Mouse (Mus musculus) layer of hippocampus, adult 6 months (tissue): ENCODE measurements around the gene Gpr26. TPM values are rescaled to one million over a fixed set of nuclear protein-coding genes. Genes with fewer than 3 reads are reported as not detected.

Experiments
- long read RNA-seq, 2 experiments: library from polyadenylated mRNA; unstranded; transcript quantifications; one replicate each; pipeline ENCODE4 v2.0.0; 2019 to 2020
- polyA plus RNA-seq: library from polyadenylated mRNA; unstranded; fragments of <200 nt; fragmentation: Nextera tagmentation; gene quantifications from 2 replicates; pipeline ENCODE4 v1.2.3, GENCODE M21; 2021

The Gpr26 gene
- polyA plus RNA-seq = 6.6 and 6.9 TPM in 2 replicates
- long read RNA-seq, experiment 1, full-length matches to known transcripts = 19 of 34 reads
- long read RNA-seq, experiment 1, partial matches to known transcripts = 5 of 34 reads
- long read RNA-seq, experiment 1, other reads (novel, unspliced or antisense) = 10 of 34 reads
- long read RNA-seq, experiment 2, full-length matches to known transcripts = 52 of 64 reads
- long read RNA-seq, experiment 2, partial matches to known transcripts = 0 of 64 reads
- long read RNA-seq, experiment 2, other reads (novel, unspliced or antisense) = 12 of 64 reads

DNA sequence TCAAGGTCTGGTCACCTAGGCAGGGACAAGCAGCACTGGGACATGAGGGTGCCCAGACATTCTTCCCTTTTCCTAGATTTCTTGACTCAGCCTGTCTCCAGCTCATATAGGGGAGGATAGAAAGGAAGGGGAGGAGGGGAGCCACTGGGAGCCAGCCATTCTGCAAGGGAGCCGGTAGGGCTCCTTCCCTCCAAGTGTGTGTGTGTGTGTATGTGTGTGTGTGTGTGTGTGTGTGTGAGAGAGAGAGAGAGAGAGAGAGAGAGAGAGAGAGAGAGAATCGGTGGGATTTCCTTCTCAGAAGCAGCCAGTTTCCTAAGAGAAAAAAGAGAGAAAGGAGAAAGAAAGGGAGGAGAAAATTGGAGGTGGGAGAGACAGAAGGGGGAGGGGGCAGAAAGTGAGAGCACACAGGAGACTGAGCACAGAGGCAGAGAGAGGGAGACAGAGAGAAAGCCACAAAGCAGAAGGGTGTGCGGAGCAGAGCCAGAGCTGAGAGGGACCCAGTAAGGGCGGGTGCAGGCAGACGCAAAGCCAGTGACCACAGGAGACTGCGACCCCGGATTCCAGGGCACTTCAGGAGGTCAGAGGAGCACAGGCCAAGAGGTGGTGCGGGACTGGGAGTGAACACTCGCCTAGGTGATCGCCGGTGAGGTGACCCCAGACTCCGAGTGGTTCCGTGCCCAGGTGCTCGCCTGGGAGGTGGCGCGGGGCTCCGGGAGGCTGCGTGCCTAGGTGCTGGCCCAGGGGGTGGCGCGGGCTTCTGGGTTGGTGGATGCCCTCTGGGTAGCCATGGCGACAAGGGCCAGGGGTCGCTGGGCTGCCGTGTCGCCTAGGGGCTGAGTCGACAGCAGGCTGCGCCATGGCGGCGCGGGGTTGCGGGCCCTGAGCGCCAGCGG is at the start of gene Gpr26:
Gene Gpr26, plus strand, starts transcription at position 438 of the 893 bp plus-strand sequence.

Other genes with a start within 250 kb of the Gpr26 start
- 1.1 and 3.7 TPM in 2 replicates for gene Cpxm2, start 188.3 kb downstream of the Gpr26 start, polyA plus RNA-seq